Mouse (Mus musculus) left cerebral cortex, adult 2 months (tissue): ENCODE results near the gene Slc4a1. TPM values are rescaled to one million over a fixed set of nuclear protein-coding genes. Genes with fewer than 3 reads are reported as not detected.

Experiments
- DNase-seq, 2 experiments: peaks; one replicate each; pipeline ENCODE4 v3.0.0; 2021 to 2022; ENCODE audit warnings: low spot score in 2 of 2, mixed read lengths in 1 of 2; ENCODE audit errors: extremely low spot score in 1 of 2
- H3K27ac ChIP-seq: fragments of 200-600 bp; 2 replicates; pipeline ENCODE4 v1.8.1; 2022
- H3K4me3 ChIP-seq: fragments of 200-600 bp; 2 replicates; pipeline ENCODE4 v1.8.1; 2022
- CTCF ChIP-seq: fragments of 200-600 bp; IDR thresholded peaks from 2 replicates; pipeline ENCODE4 v1.8.1; 2022; ENCODE audit warnings: antibody characterized with exemption, mild to moderate bottlenecking, moderate library complexity
- intact Hi-C: fragments of 180-260 bp; cut with DNase I; formaldehyde crosslinking; loops from one replicate; pipeline ENCODE4 v1.15.1; 2025
- total RNA-seq, 2 experiments: library from RNA; stranded (reverse); gene quantifications; 2 replicates each; pipeline ENCODE4 v1.2.3; 2021

Gene Slc4a1
- total RNA-seq, 2 experiments from 2014 or later: 0.16 to 0.43 TPM

GRCm38 (mm10) chr11:102316572-102317297 is 49.3 kb downstream of the Slc4a1 start:
- intact Hi-C loops: loop anchor here (1.0 to 10.0 kb wide), 3 partner anchors 20 to 238 kb away; partner anchors contain the start of genes Atxn7l3 and Gpatch8
- peak; percentile 83 to 90 for DNase-seq
- peak overlapping the region; percentile 80 for H3K4me3 ChIP-seq
- no peak; the same call in 1 of the 2 replicates for TF ChIP-seq CTCF
- peak overlapping the region; percentile 94 for H3K27ac ChIP-seq

- intact Hi-C loops: loop anchor here (1.0 to 10.0 kb wide), 3 partner anchors 19 to 239 kb away; partner anchors contain the start of genes Atxn7l3 and Gpatch8
- no peak for TF ChIP-seq CTCF
- peak overlapping the region; percentile 80 for H3K4me3 ChIP-seq
- no peak for DNase-seq
- peak overlapping the region; percentile 94 for H3K27ac ChIP-seq
Observed at GRCm38 (mm10) chr11:102315690-102316571, 50.1 kb downstream of the Slc4a1 start.

- intact Hi-C loops: loop anchor here (10.0 kb wide), 1 partner anchor 240 kb away; the partner anchor contains the start of gene Gpatch8
- no peak overlapping the region for H3K4me3 ChIP-seq
- H3K27ac ChIP-seq: no peak overlapping the region
- no peak for TF ChIP-seq CTCF
- DNase-seq: no peak
Observed at GRCm38 (mm10) chr11:102314321-102314720, 51.7 kb downstream of the Slc4a1 start.

- intact Hi-C loops: loop anchor here (10.0 kb wide), 1 partner anchor 242 kb away; the partner anchor contains the start of gene Gpatch8
- no peak overlapping the region for H3K27ac ChIP-seq
Observed at GRCm38 (mm10) chr11:102312586-102312985, 53.4 kb downstream of the Slc4a1 start.

GRCm38 (mm10) chr11:102311966-102312365 is 54.0 kb downstream of the Slc4a1 start:
- H3K4me3 ChIP-seq: no peak overlapping the region
- H3K27ac ChIP-seq: no peak overlapping the region
- no peak for DNase-seq
- intact Hi-C loops: loop anchor here (10.0 kb wide), 1 partner anchor 243 kb away; the partner anchor contains the start of gene Gpatch8
- TF ChIP-seq CTCF: no peak

More at GRCm38 (mm10) chr11:102312586-102312985, 53.4 kb downstream of the Slc4a1 start:
- no peak for TF ChIP-seq CTCF
- no peak for DNase-seq
- H3K4me3 ChIP-seq: no peak overlapping the region

- intact Hi-C loops: loop anchor here (10.0 kb wide), 1 partner anchor 244 kb away; the partner anchor contains the start of gene Gpatch8
- DNase-seq: no peak
- TF ChIP-seq CTCF: no peak
Observed at GRCm38 (mm10) chr11:102310768-102311695, 55.0 kb downstream of the Slc4a1 start.

GRCm38 (mm10) chr11:102309821-102310617 is 56.0 kb downstream of the Slc4a1 start:
- intact Hi-C loops: loop anchor here (1.0 to 10.0 kb wide), 3 partner anchors 101 to 245 kb away; partner anchors contain the start of genes Gpatch8 and Grn
- Histone ChIP-seq H3K4me3 (no peak overlapping the region), H3K27ac (no peak overlapping the region)
- TF ChIP-seq CTCF: no peak
- no peak for DNase-seq

More at GRCm38 (mm10) chr11:102310768-102311695, 55.0 kb downstream of the Slc4a1 start:
- H3K27ac ChIP-seq: no peak overlapping the region
- H3K4me3 ChIP-seq: no peak overlapping the region

- DNase-seq: peak; percentile 96 to 98
- intact Hi-C loops: loop anchor here (1.0 to 2.0 kb wide), 2 partner anchors 102 to 121 kb away; partner anchors contain the start of gene Grn
- no peak; the same call in none of the 2 replicates for TF ChIP-seq CTCF
- Histone ChIP-seq H3K4me3 (peak overlapping the region; percentile 23; the same call in 1 of the 2 replicates), H3K27ac (peak overlapping the region; percentile 4; the same call in 1 of the 2 replicates)
Observed at GRCm38 (mm10) chr11:102308979-102309378, 57.0 kb downstream of the Slc4a1 start.

- Histone ChIP-seq H3K4me3 (no peak overlapping the region), H3K27ac (no peak overlapping the region)
- intact Hi-C loops: loop anchor here (2.0 kb wide), 1 partner anchor 103 kb away; no protein-coding TSS in a partner anchor
- TF ChIP-seq CTCF: no peak
- no peak for DNase-seq
Observed at GRCm38 (mm10) chr11:102308104-102308503, 57.9 kb downstream of the Slc4a1 start.

- Histone ChIP-seq H3K4me3 (no peak overlapping the region), H3K27ac (no peak overlapping the region)
- TF ChIP-seq CTCF: no peak
- intact Hi-C loops: no loop called here
- DNase-seq: no peak
Observed at GRCm38 (mm10) chr11:102305359-102305758, 60.6 kb downstream of the Slc4a1 start.
